Mouse (Mus musculus): ENCODE results near the gene Six3. TPM values are rescaled to one million over a fixed set of nuclear protein-coding genes. Genes with fewer than 3 reads are reported as not detected.

Gene Six3
- total RNA-seq (2017): not detected in 3 replicates

DNA sequence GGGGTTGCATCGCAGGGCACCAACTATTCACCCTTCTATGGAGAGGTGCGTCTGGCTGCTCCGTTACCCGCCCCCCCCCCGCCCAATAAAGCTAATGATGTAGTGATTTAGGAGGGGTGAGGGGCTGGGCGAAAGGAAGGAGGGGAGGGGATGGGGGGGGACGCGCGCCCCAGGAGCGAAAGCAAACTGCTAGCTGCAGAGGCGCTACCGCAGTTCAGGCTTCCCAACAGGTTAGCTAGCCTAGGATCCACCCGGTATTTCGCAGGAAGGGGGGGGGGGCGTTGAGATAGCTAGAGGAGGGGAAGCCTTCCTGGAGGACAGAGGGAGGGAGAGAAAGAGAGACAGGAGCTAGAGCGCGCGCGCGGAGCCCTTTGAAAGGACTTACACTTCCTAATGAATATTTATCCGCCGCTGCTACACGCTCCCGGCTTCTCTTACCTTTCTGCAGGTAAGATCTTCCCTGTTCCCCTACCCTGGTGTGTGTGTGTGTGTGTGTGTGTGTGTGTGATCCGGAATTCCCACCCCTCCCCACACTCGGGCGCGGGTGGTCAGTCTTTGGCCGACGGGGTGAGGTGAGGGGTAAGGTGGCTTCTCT lies at the start of gene Six3:
Gene Six3 (plus strand): TSS at position 343 of the 595 bp plus-strand sequence.
- ATAC-seq (replicated peaks; ENCODE audit: insufficient number of reproducible peaks, low FRiP score, low TSS enrichment, poor library complexity, severe bottlenecking): no peak

DNA sequence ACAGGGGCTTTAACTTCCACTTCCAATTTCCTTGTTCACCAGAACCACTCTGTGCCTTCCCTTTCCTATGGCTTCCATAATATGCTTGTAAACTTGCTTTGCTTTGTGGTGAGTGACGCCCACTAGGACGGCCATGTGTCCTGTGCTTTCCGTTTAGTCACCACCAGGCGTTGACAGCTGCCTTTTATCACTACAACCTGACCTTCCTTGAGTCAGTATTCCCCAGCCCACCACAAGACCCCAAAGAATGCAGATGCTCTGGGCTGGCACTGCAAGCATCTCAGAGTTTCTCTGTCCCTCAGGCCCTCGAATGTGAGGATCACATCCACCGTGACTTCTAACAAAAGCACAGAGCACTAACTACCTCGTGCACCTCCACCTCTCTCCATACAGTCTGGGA lies 49.3 kb upstream of the Six3 start:
- no peak for ATAC-seq (replicated peaks; ENCODE audit: insufficient number of reproducible peaks, low FRiP score, low TSS enrichment, poor library complexity, severe bottlenecking)

GRCm38 (mm10) chr17:85574023-85574422 lies 39.4 kb upstream of the Six3 start:
- no peak for ATAC-seq (replicated peaks; ENCODE audit: insufficient number of reproducible peaks, low FRiP score, low TSS enrichment, poor library complexity, severe bottlenecking)

DNA sequence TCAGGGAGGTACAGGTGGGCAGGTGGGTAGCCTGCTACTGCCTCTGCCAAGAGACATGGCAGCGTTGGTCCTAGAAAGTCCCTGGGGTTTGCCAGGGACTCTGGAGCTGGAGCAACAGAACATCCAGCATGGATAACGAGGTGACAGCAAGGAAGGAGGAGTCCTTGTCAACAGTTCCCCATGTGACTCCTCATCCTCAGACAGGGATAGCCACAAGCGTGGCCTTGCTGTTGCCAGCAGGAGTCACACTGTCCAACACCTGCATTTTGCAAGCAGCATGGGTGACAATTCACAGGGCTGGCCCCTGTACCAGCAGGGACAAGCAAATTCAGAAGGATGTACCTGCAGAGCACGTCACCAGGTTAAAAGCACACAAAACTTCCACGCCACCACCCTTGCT lies 35.1 kb upstream of the Six3 start:
- ATAC-seq (replicated peaks; ENCODE audit: insufficient number of reproducible peaks, low FRiP score, low TSS enrichment, poor library complexity, severe bottlenecking): no peak

DNA sequence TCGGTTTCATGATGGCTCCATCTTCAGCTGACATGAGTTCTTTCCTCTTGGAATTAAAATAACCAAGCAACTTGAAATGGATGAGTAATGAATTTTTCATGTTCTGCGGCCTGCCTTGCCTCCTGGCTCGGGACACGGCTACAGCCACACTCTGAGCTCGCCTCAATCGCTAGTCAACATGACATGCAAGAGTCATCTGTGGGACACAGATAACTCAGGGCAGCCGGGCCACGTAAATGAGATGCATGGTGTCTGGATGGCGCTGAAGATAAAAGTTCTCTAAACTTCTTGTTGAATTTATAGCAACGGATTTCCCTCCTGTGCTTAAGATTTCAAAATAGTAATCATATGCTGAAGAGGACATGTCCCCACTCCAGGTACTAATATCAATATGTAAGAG lies 34.1 kb upstream of the Six3 start:
- no peak for ATAC-seq (replicated peaks; ENCODE audit: insufficient number of reproducible peaks, low FRiP score, low TSS enrichment, poor library complexity, severe bottlenecking)

- ATAC-seq (replicated peaks; ENCODE audit: insufficient number of reproducible peaks, low FRiP score, low TSS enrichment, poor library complexity, severe bottlenecking): no peak
These were observed 33.2 kb upstream of the Six3 start for GRCm38 (mm10) chr17:85580221-85580620.

GRCm38 (mm10) chr17:85584170-85584569 lies 29.2 kb upstream of the Six3 start:
- ATAC-seq (replicated peaks; ENCODE audit: insufficient number of reproducible peaks, low FRiP score, low TSS enrichment, poor library complexity, severe bottlenecking): no peak

- ATAC-seq (replicated peaks; ENCODE audit: insufficient number of reproducible peaks, low FRiP score, low TSS enrichment, poor library complexity, severe bottlenecking): no peak
These were observed 28.8 kb upstream of the Six3 start for GRCm38 (mm10) chr17:85584573-85584972.

- no peak for ATAC-seq (replicated peaks; ENCODE audit: insufficient number of reproducible peaks, low FRiP score, low TSS enrichment, poor library complexity, severe bottlenecking)
These were observed 27.6 kb upstream of the Six3 start for GRCm38 (mm10) chr17:85585779-85586178.

- no peak for ATAC-seq (replicated peaks; ENCODE audit: insufficient number of reproducible peaks, low FRiP score, low TSS enrichment, poor library complexity, severe bottlenecking)
These were observed 21.4 kb upstream of the Six3 start for GRCm38 (mm10) chr17:85591976-85592375.

GRCm38 (mm10) chr17:85595853-85596252 lies 17.6 kb upstream of the Six3 start:
- no peak for ATAC-seq (replicated peaks; ENCODE audit: insufficient number of reproducible peaks, low FRiP score, low TSS enrichment, poor library complexity, severe bottlenecking)

DNA sequence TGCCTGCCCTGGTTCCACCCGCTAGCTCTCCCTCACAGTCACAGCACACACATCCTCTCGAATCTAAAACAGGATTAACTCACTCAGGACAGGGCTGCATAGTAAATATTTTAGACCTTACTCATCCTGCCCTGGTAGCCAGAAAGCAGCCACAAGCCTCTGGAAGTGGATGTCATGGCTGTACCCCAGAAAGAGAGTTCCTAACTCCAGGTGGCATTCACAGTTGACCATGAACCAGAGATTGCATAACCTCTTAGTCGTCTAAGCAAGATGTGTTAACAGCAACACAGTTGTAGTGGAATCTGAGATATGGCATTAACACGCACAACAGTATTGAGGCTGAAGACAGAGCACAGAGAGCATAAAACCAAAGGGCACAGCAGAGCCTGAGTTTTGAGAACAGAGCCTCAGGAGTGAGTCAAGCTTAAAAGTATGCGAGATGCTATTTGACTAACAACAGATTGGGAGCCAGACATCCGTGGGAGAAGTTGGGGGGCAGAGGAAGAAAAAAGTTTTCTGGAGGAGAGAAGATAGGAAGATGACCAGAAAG lies 17.0 kb upstream of the Six3 start:
- no peak for ATAC-seq (replicated peaks; ENCODE audit: insufficient number of reproducible peaks, low FRiP score, low TSS enrichment, poor library complexity, severe bottlenecking)

DNA sequence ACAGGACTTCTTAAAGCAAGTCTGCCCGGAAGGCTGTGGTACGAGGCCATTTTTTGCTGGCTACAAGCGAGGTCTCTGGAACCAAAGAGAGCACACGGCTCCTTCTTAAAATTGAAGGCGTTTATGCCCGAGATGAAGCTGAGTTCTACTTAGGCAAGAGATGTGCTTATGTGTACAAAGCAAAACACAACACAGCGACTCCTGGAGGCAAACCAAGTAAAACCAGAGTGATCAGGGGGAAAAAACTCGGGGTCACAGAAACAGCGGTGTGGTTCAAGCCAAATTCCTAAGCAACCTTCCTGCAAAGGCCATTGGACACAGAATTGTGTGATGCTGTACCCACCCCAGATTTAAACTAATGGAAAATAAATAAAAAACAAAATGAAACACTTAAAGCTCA lies 13.9 kb upstream of the Six3 start:
- ATAC-seq (replicated peaks; ENCODE audit: insufficient number of reproducible peaks, low FRiP score, low TSS enrichment, poor library complexity, severe bottlenecking): no peak

DNA sequence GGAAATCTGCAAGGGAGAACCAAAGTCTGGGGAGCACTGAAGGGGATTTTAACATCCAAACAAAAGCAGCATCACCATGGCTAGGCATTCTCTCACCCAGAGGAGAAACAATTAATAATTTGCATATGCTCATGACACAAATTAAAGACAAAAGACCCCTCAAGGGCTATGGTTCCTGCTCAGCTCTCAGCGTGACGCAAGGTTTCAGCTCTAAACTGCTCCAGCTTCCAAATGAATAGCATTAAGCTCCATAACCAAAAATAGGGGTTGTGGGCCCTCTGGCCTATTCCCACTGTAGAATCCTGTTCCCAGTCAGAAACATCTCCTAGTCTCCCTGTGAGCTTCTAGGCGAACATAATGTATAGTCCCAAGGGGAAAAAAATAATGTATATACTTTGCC lies 6.9 kb upstream of the Six3 start:
- ATAC-seq (replicated peaks; ENCODE audit: insufficient number of reproducible peaks, low FRiP score, low TSS enrichment, poor library complexity, severe bottlenecking): no peak

DNA sequence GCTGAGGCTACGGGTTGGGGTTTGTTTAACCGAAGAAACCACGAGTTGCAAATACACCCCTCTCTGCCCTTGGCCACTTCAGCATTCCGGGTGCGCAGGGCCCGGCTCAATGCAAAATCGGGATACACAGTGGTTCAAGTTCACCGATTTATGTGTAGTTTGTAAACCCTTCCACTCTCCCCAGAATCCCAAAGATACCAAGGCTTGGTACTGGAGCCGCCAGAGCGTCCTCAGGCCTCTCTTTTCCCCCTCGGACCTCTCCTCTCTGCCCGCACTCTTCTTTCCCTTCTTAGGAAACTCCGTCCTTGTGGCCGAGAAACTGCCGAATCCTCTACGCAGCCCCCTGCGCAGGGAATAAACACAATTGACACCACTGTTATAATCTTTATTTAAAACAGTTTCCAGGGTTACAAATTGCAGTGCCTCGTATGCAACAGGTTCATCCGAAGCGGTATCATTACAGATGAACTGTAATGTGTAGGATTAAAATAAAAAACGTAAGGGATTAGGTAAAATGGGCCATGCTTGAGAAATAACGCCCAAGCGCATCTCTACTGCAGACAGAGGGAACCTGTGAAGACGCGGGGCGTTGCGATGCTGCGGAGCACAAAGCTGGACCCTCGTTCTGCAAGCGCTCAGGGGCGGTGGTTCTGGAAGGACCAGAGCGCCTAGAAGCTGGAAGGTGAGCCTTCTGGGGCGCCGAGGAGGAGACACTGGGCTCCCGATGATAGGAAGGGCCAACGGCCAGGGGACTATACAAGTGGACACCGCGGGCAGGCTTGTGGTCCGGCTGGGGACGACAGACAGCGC lies 5.6 kb upstream of the Six3 start:
- no peak for ATAC-seq (replicated peaks; ENCODE audit: insufficient number of reproducible peaks, low FRiP score, low TSS enrichment, poor library complexity, severe bottlenecking)

DNA sequence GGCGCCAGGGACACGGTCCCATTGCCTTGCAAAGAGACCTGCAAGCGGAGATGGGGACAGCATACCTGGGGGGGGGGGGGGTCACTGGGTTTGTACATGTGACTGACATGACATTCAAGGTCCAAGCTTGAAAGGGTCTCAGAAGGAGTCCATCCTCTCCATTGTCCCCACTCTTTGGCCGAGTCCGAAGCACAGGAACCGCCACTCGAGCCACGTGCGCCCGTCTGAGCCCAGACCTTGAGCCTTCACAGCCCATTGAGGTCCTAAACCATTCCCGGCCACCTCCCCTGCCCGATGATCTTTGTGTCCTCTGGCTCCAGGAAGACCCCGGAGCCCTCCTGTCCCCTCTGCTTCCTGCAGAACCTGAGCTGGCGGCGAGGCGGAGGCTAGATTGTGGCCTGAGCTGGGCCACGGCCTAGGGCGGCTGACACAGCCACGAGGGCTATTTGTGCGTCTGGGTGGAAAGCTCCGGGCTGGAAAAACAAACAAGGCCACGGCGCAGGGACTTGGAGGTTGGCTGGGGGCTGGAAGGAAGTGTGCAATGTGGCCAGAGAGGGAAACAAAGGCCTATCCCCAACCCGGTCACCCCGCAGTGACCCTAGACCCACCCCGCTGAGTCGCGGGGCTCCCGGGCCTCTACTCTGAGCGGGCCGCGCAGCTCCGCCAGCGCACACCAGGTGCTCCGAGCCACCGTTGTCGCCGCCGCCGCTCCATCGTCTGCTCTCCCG lies 4.9 kb upstream of the Six3 start:
- ATAC-seq (replicated peaks; ENCODE audit: insufficient number of reproducible peaks, low FRiP score, low TSS enrichment, poor library complexity, severe bottlenecking): no peak

DNA sequence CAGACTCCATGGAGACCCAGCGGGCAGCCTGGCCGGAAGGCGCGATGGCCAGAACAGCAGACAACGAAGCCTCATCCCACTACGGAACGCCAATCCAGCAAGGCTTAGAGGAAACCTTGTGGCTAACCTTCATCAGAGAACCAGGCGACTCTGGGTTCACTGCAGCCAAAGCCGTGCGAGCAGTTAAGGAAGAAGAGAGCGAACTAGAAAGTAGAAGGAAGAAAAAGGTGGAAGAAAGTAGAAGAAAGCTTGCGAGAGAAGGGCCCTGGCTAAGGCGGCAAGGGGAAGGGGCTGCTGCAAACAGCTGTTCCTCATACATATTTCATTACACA lies 4.3 kb upstream of the Six3 start:
- no peak for ATAC-seq (replicated peaks; ENCODE audit: insufficient number of reproducible peaks, low FRiP score, low TSS enrichment, poor library complexity, severe bottlenecking)

GRCm38 (mm10) chr17:85609621-85610392 lies 3.6 kb upstream of the Six3 start:
- no peak for ATAC-seq (replicated peaks; ENCODE audit: insufficient number of reproducible peaks, low FRiP score, low TSS enrichment, poor library complexity, severe bottlenecking)

Measured in monocyte, adult 5-6 weeks (primary cell).